Mouse (Mus musculus): Measurements from ENCODE around the gene Qrich2.

Qrich2 gene

GRCm38 (mm10) chr11:116466141-116466540, at the start of gene Qrich2:
Gene Qrich2, minus strand, starts transcription at chr11:116466241.
- 69% methylated on average over 20 of the region's 20 CpGs for WGBS

DNA sequence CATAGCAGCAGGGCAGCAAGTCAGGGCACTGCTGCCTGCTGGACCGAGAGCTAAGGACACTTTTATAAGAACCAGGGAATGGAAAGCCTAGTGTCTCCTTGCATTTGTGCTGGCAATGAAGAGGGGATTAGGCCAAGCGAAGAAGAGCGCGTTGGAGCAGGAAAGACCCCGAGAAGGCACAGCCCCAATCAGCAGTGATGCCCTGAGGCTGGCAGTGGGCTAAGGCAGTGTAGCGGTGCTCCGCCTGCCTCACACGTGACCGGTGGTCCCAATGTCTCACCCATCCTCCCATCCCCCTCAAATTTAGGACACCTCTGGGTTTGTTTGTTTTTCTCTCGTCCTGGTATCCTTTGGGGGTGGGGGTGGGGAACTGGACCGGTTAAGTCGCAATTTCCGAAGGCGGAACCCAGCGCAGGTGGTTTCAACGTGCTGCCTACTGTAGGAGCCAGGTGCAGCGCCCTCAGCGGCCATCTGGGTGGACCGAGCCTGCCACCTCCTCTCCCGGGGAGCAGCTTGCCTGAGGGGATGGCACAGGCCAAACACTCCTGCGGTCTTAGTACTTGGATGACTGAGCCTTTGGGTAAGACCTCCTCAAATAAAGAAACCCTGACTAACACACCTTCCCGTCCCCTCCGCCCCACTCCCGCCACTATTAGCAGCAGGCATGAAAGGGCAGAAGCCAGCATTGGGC, 49.4 kb upstream of the Qrich2 start:
- 37% methylated on average over 24 of the region's 24 CpGs for WGBS

DNA sequence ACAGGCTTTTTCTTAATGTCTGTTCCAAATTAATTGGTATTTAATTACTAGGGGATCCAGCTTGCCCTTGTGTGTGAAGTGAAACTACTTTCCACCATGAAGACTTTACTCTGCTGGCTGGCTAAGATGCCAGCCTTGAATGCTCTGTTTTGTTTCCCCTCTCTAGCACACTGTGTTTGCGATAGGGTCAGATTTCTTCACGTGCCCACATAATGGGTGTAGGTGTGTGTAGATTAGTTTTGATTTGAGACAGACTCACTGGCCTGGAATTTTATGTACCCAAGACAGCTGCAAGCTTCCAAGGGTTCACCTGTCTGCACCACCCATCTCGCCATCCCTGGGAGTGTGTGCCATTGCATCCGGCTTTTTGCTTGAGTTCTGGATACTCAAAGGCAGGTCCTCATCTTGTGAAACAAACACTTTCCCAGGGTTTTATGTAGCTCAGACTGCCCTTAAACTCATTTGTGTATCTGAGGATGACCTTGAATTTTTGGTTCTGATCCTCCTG, 47.5 kb upstream of the Qrich2 start:
- WGBS: 78% methylated on average over 4 of the region's 4 CpGs

- WGBS: 67% methylated on average over 6 of the region's 6 CpGs
These were observed 46.9 kb upstream of the Qrich2 start for GRCm38 (mm10) chr11:116512987-116513386.

DNA sequence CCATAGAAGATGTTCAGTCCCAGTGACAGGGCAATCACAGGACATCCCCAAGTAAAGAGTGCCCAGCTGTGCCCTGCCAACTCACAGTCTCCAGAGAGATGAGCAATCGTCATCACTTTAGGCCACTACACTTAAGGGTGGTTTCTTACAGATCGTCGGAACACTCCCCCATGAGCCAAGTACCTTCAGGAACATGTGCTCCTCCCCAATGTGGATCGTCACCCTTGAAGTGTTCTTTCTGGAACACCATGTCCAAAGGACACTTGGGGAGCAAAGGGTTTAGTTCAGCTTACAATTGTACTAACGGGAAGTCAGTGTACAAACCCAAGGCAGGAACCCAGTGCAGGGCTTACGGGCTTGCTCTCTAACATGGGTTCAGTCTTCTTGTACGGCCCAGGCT, 46.1 kb upstream of the Qrich2 start:
- WGBS: 92% methylated on average over 7 of the region's 7 CpGs

DNA sequence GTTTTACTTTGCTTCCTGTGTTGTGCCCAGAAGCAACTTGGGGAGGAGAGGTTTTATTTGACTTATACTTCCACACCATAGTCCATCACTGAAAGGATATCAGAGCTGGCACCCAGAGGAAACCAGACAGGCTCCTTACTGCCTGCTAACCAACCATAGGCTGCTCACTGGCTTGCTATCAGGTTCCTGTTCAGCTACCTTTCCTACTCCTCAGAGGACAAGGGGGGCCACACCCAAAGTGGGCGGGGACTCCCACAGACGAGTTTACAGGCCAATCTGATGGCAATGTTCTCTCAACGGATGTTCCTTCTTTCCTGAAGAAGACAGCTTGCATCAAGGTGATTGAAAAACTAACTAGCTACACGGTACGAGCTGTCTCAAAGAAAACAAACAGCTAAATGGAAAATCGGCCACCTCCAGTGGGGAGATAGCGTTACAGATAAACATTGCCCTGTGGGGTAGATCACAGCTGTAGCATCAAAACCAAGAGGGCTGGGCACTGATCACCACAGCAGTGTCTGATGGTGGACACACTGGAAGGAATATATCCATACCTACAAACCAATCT, 45.3 kb upstream of the Qrich2 start:
- WGBS: 74% methylated on average over 7 of the region's 7 CpGs

DNA sequence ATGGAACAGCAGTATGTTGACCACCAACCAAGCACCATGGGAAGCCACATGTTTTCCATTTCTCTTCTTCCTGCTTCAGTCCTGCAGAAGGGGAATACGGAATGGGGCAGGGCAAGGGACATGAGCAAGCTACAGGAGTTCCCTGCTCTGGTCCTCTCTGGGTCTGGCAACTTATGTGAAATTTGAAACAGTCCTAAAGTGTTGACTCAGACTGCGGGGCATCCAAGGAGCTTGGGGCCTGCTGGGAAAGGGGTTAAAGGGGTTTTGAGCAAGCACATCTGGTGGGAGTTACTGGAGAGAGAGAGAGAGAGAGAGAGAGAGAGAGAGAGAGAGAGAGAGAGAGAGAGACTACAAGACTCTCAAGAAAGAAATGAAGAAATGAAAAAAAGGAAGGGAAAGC, 42.6 kb upstream of the Qrich2 start:
- WGBS: 77% methylated on average over 2 of the region's 2 CpGs

DNA sequence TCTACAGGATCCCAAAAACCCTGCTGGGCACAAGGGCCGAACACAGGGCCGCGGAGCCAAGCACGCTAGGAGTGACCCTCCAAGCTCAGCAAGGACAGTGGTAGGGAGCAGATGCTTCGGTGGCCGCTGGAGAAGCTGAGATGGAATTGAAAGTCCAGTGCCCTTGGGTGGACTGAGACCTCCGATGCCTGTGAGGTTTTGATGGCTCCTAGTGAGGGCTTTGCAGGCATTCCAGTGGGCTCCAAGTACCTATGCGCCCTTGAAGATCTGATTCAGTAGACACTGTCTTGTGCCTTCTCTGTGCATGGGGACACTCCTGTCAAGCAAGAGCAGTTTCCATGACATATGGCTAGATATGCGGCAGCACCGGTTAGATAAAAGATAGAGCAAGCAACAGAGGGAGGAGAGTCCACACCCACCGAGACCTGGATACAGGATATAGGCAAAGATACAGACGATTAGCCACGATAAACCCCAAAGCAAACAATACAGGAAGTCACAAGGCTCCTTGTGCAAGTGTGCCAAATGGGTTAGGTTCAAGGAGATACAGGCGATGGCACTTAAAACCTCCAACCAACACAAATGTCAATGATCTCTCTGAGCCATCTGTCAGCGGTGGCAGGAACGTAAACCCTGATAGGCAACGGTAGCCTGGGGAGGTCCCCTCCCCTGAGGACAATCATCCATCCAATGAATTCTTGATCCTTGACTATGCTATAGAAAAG, 40.3 kb upstream of the Qrich2 start:
- 88% methylated on average over 17 of the region's 17 CpGs for WGBS

DNA sequence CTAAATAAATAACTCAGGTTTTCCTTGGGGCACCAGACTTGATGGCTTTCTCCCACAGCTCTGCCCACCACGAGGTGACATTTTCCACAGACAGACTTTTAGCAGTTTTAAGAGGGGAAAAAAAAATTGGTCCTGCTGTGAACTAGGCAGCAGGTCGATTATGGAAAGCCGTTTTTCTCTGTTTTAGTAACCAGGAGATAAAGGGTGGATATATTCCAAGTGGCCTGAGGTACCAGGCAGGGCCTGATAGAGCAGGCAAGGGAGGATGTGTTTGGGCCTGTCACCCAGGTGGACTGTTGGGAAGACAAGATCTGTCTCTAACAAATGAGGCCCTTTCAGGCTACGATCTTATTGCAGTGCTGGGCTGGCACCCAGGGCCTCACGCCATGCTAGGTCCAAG, 39.5 kb upstream of the Qrich2 start:
- WGBS: 73% methylated on average over 5 of the region's 5 CpGs

DNA sequence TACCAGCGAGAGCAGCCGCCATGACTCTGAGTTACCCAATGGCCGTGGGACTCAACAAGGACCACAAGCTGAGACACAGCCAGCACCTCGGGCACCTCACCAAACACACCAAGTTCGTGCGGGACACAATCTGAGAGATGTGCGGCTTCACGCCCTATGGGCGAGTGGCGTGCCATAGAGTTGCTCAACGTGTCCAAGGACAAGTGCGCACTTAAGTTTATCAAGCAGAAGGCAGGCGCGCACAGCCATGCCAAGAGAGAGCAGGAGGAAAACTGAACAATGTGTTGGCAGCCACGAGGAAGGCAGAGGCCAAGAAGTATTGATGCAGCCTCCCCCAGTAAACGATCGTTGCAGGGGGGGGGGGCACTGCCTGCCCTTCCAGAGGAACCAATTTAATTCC, 38.5 kb upstream of the Qrich2 start:
- 81% methylated on average over 17 of the region's 17 CpGs for WGBS

DNA sequence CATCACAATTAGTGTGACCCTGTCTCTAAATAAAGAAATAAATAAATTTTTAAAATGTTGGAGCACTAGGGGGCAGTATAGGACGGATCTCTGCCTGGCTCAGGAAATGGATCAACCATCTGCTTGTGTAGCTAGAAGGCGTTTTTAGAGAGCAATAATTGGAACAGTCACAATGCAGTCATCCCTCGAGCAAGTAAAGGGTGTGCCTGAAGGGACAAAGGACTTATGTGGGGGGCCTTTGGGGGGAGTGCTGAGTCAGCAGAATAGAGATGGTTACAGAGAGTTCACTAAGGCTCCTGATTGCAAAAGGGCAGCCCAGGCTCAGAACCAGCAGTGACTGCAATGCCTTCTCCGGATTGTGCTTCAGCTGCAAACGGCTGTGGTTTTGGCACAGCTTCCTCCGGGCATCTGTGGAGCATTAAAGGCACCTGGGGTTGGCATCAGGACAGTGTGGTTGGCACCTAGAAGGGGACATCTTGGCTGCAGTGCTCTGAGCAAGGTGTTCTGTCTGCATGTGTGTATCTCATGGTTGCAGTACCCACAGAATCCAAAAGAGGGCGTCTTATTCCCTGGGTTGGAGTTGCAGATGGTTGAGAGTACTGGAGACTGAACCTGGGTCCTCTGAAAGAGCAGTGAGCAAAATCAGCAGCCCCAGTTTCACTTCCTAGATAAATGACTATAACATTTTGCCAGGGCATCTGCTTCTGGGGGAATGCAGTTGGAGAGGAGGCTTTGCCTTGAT, 35.1 kb upstream of the Qrich2 start:
- 8% methylated on average over 7 of the region's 7 CpGs for WGBS

- WGBS: 48% methylated on average over 6 of the region's 6 CpGs
These were observed 33.0 kb upstream of the Qrich2 start for GRCm38 (mm10) chr11:116499018-116499417.

GRCm38 (mm10) chr11:116498596-116498995, 32.6 kb upstream of the Qrich2 start:
- WGBS: 23% methylated on average over 34 of the region's 34 CpGs

GRCm38 (mm10) chr11:116497313-116497712, 31.3 kb upstream of the Qrich2 start:
- 86% methylated on average over 4 of the region's 4 CpGs for WGBS

DNA sequence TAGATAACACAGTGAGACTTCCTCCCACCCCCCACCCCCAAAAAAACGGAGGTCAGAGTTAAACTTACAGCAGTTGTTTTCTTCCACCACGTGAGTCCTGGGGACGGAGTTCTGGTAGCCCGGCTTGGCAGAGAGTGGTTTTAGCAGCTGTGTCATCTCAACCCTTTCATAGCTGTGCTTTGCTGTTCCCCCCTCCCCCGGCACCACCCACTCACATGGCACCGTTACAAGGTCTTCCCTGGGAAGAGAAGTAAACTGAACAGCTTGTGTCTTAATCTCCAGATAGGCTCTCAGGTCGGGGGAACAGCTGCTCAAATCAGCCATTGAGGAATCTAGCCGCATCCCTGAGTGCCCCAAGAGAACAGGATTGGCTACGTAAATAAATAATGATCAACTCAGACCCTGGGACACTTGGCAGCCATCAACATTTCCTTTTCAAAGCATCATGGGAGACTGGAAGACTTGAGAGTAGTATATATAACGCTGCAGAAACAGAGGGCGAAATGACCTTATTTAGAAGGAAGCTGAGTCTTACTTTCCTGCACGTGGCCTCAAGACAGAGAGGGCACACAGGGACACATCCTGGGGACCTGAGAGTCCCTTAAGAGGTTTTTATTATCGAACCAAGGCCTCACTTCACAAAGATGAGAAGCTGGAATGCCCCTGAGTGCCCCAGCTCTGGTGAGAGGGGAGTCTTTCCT, 28.6 kb upstream of the Qrich2 start:
- 22% methylated on average over 13 of the region's 13 CpGs for WGBS

DNA sequence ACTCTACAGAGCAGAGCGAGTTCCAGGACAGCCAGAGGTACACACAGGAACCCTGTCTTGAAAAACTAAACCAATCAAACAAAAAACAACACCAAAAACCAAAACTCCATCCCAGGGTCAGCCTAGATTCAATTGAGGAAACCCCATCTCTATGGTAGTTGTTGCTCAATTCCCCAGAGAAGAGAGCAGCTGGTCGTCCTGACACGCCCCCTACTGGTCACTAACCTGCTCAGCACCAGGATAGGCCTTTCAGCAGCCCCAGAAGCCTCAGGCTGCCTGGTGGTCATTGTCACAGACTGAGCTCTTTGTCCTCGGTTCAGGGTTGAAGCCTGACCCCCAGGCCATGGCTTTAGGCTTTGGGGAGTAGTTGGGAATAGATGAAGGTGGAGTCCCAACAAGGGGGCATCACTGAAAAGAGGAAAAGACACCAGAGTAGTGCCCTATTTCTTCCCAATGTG, 27.8 kb upstream of the Qrich2 start, which contains the start of gene Prpsap1:
TSS of gene Prpsap1 (minus strand) at position 408 of the 458 bp plus-strand sequence.
- 28% methylated on average over 4 of the region's 4 CpGs for WGBS

GRCm38 (mm10) chr11:116493191-116493590, 27.1 kb upstream of the Qrich2 start:
- WGBS: 79% methylated on average over 5 of the region's 5 CpGs

DNA sequence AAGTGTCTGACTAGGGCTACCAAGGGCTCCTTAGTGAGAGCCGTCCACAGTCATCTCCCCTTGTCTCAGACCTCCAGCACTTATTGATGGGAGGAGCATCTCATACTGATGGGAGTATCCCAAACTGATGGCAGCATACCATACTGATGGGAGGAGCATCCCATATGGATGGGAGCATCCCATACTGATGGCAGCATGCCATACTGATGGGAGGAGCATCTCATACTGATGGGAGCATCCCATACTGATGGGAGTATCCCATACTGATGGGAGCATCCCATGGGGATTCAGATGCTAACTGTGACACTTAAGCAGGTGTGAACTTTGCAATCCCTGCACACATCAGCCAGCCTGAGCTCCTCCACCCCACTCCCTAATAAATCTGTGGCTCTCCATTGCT, 26.5 kb upstream of the Qrich2 start:
- WGBS: 82% methylated on average over 1 of the region's 1 CpGs

GRCm38 (mm10) chr11:116491338-116491737, 25.3 kb upstream of the Qrich2 start:
- WGBS: 70% methylated on average over 6 of the region's 6 CpGs

DNA sequence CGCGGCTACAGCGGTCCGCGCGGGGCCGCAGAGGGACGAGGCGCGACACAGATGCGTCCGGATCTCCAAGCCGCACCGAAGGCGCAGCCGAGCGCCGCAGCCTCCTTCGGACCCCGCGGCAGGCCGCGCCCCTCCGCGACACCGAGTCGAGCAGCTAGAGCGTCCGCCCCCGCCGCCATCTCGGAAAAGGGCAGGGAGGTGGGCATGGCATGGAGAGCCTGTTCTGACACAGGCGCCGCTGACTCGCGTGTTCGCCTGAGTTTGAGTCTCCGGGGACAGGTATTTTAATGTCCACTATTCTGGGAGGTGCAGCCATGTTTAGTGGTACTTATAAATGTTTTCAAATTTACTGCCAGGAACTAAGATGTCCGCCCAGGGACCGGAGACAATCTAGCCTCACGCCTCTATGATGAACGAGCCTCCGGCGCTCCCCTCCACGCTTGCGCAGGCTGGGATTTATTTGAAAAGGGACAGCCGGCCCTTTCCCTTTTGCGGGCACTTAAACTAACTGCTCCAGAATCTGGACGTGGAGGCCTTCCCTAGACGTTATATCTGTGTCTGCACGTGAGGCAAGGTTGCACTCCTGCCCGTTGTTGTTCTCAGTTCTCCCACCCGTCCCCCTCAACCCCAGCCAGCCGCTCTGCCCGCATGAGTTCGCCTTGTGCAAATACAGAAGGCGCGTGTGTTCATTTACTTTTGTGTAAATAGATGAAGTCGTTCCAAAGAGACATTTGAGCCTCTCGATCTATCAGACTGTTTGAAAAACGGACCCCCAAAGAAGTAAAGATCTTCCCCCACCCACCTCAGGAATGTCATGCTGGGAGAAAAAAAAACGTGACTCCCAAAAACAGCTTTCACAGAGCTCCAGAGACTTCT, 24.4 kb upstream of the Qrich2 start:
- WGBS: under 1% methylated on average over 62 of the region's 62 CpGs

Measured in cerebral cortex, adult 2 months (tissue).